Mouse (Mus musculus): ENCODE data around the gene Rnf115.

GRCm38 (mm10) chr3:96715854-96716253 is 11.6 kb upstream of the Rnf115 start:
- TF ChIP-seq CTCF (IDR thresholded peaks at IDR 0.05; ENCODE audit: borderline replicate concordance, insufficient read depth, low read depth, low read length) (no peak), POLR2A (IDR thresholded peaks at IDR 0.05; ENCODE audit: borderline replicate concordance, insufficient read depth, low read length) (no peak)
